10 mouse cellular contexts compared by ENCODE assay signal in the genomic region with DNA sequence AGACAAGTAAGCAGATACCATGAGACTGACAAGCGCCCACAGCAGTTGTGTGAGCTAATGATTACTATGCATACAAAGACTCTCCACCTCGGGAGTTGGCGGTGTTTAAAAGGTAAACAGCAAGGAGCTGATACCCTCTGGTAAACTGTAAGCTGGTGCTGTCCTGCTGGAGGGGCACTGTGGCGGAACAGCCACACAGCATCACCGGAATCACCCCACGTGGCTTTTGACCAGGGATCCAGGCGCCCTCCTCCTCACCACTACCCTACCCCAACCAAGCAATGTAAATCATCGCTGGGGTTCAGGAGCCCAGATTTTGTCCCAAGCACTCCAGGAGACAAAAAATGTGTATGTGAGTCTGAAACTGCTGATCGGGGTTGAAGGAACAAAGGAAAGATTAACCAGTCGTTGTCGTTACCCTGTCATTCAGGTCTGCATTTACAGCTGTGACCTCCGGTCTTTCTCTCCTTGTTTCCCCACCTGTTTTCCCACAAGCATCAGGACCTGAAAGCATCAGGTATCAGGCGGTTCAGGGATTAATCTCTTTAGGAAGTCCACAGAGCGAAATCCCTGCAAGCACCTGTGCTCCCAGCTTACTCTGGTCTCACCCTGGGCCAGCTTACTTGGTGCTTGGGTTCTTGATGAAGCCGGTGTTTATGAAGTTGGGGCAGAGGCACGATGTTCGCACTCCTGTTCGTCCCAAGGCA. TPM values are rescaled to one million over a fixed set of nuclear protein-coding genes. Genes with fewer than 3 reads are reported as not detected.
A peak's percentile ranks its signal among the peaks of the same experiment; 100 is the strongest.
DNase-seq lines count a peak whose midpoint lies in the region; ATAC-seq and TF ChIP-seq lines count a peak whose summit lies in the region.
"Had no signal": no experiment of that assay in that cellular context is flagged by ENCODE, and none has a peak within 500 bp of the region (broad histone marks: within the 10 kb centered on the region; RNA-seq: fewer than 3 reads in every experiment).

No protein-coding gene starts in this region.

- no peaks in the 10 kb centered on the region for H3K9me3 ChIP-seq in lung, embryonic 16.5 days (ENCODE audit: control insufficient read depth, low read length)
- H3K9me3 ChIP-seq in forebrain, postnatal 0 days (ENCODE audit: low read length) = no peaks in the 10 kb centered on the region
- no peaks in the 10 kb centered on the region for H3K9me3 ChIP-seq in liver, postnatal 0 days (ENCODE audit: low read length)

- H3K4me1 ChIP-seq in lung, embryonic 16.5 days (replicated peaks; ENCODE audit: control insufficient read depth, insufficient read depth, low read length) = peaks cover 5% of the 10 kb centered on the region; the same call in 1 of the 2 replicates
- H3K4me1 ChIP-seq in forebrain, postnatal 0 days (ENCODE audit: insufficient read depth) = no peaks in the 10 kb centered on the region
- 0 out of 2 replicates have a peak, but pooled peaks cover 5% of the 10 kb centered on the region for H3K4me1 ChIP-seq in liver, postnatal 0 days (ENCODE audit: insufficient read depth)

- H3K36me3 ChIP-seq in lung, embryonic 16.5 days (ENCODE audit: control insufficient read depth, insufficient read depth, low read length) = peaks cover 8% of the 10 kb centered on the region; the same call in 1 of the 2 replicates
- H3K36me3 ChIP-seq in forebrain, postnatal 0 days (ENCODE audit: insufficient read depth) = no peaks in the 10 kb centered on the region
- H3K36me3 ChIP-seq in liver, postnatal 0 days (replicated peaks; ENCODE audit: insufficient read depth, low read length) = peaks cover 36% of the 10 kb centered on the region

- H3K4me2 ChIP-seq in lung, embryonic 16.5 days (ENCODE audit: low read depth, low read length) = peak overlapping the region; percentile 4; the same call in 1 of the 2 replicates
- peak overlapping the region; percentile 25; the same call in 1 of the 2 replicates for H3K4me2 ChIP-seq in forebrain, postnatal 0 days (ENCODE audit: low read depth)
- H3K4me2 ChIP-seq in liver, postnatal 0 days (ENCODE audit: low read depth, low read length) = no peak overlapping the region

- ATAC-seq in lung, embryonic 16.5 days (ENCODE audit: low read depth) = 0 out of 2 replicates have a peak, but pooled peaks have one; percentile 31
- no peak for ATAC-seq in forebrain, postnatal 0 days
- peak; percentile 64 for ATAC-seq in liver, postnatal 0 days

- no peak for TF ChIP-seq EP300 in liver, postnatal 0 days (IDR thresholded peaks at IDR 0.05; ENCODE audit: low read depth)

- no peaks in the 10 kb centered on the region for H3K27me3 ChIP-seq in lung, embryonic 16.5 days (ENCODE audit: control insufficient read depth, insufficient read depth, low read depth, low read length)
- H3K27me3 ChIP-seq in forebrain, postnatal 0 days (ENCODE audit: insufficient read depth, low read length) = no peaks in the 10 kb centered on the region
- no peaks in the 10 kb centered on the region for H3K27me3 ChIP-seq in liver, postnatal 0 days (ENCODE audit: insufficient read depth, low read length)

- H3K9ac ChIP-seq in lung, embryonic 16.5 days (ENCODE audit: low read length) = no peak overlapping the region
- H3K9ac ChIP-seq in forebrain, postnatal 0 days = peak overlapping the region; percentile 18; the same call in 1 of the 2 replicates
- no peak overlapping the region for H3K9ac ChIP-seq in liver, postnatal 0 days (replicated peaks)

- no peak overlapping the region for H3K27ac ChIP-seq in lung, embryonic 16.5 days (ENCODE audit: low read length)
- H3K27ac ChIP-seq in forebrain, postnatal 0 days (ENCODE audit: low read depth, low read length) = no peak overlapping the region
- H3K27ac ChIP-seq in liver, postnatal 0 days (ENCODE audit: low read depth) = peak overlapping the region; percentile 57

- 39% methylated on average over 18 of the region's 18 CpGs for WGBS in lung, embryonic 16.5 days
- WGBS in forebrain, postnatal 0 days = 18% methylated on average over 18 of the region's 18 CpGs
- 62% methylated on average over 18 of the region's 18 CpGs for WGBS in liver, postnatal 0 days (ENCODE audit: insufficient replicate concordance)

- no peak for DNase-seq in lung, postnatal 14 days
- DNase-seq in forebrain, postnatal 0 days = no peak
- no peak for DNase-seq in liver, postnatal 0 days
- DNase-seq in yolk sac, embryonic 10.5 days (ENCODE audit: low spot score) = peak; percentile 84
- no peak for DNase-seq in adrenal gland, postnatal 10 days
- no peak for DNase-seq in adrenal gland, postnatal 25 days
- no peak for DNase-seq in Muller cell, postnatal 12 days (ENCODE audit: inconsistent ontology term)

- no peak for TF ChIP-seq CTCF in forebrain, postnatal 0 days (IDR thresholded peaks at IDR 0.05; ENCODE audit: low read depth)
- TF ChIP-seq CTCF in liver, postnatal 0 days (IDR thresholded peaks at IDR 0.05; ENCODE audit: low read depth) = no peak

- no peak overlapping the region for H3K4me3 ChIP-seq in lung, embryonic 16.5 days (ENCODE audit: low read length)
- no peak overlapping the region for H3K4me3 ChIP-seq in forebrain, postnatal 0 days (ENCODE audit: low read depth, low read length)
- no peak overlapping the region for H3K4me3 ChIP-seq in liver, postnatal 0 days (ENCODE audit: low read depth, low read length)
- H3K4me3 ChIP-seq: erythroblast, embryonic 14.5 days had no signal

RNA-seq across cellular contexts. Expression of gene Hsd17b11, which starts 19.0 kb away (rescaled TPM):
- polyA plus RNA-seq in lung, embryonic 16.5 days (2015; fragmentation: Nextera tagmentation; extraction: Ambion mirVana) = 5.3 and 6.2 TPM in 2 replicates
- 10.9 and 15.8 TPM in 2 replicates for total RNA-seq in forebrain, postnatal 0 days (2014; rRNA removed)
- polyA plus RNA-seq in forebrain, postnatal 0 days (2015; fragmentation: Nextera tagmentation; extraction: Ambion mirVana) = 3.2 and 4.6 TPM in 2 replicates
- 26.7 and 27.1 TPM in 2 replicates for polyA plus RNA-seq in liver, postnatal 0 days (2015; fragmentation: Nextera tagmentation; extraction: Ambion mirVana)
- 10 to 100 TPM; 58.6 to 77.1 TPM for total RNA-seq in adrenal gland, postnatal 10 days (2021)
- total RNA-seq in adrenal gland, postnatal 25 days (2021) = 61.3 and 83.2 TPM in 2 replicates

RNA-seq across cellular contexts. Expression of gene Hsd17b13, which starts 25.5 kb away (rescaled TPM):
- 0.19 and 0.91 TPM in 2 replicates for polyA plus RNA-seq in lung, embryonic 16.5 days (2015; fragmentation: Nextera tagmentation; extraction: Ambion mirVana)
- total RNA-seq in forebrain, postnatal 0 days (2014; rRNA removed) = not detected in 2 replicates
- 0.16 and 0.21 TPM in 2 replicates for polyA plus RNA-seq in forebrain, postnatal 0 days (2015; fragmentation: Nextera tagmentation; extraction: Ambion mirVana)
- polyA plus RNA-seq in liver, postnatal 0 days (2015; fragmentation: Nextera tagmentation; extraction: Ambion mirVana) = 459 and 502 TPM in 2 replicates
- total RNA-seq in adrenal gland, postnatal 10 days (2021) = 100 to 1,000 TPM in 1 of 2 experiments, 10 to 100 TPM in 1; 59.3 to 169 TPM
- total RNA-seq in adrenal gland, postnatal 25 days (2021) = 4.3 TPM in 1 of 2 replicates, not detected in the other
- total RNA-seq: hematopoietic stem cell, adult 5-6 weeks had no signal
- polyA plus RNA-seq: erythroblast, embryonic 14.5 days had no signal

RNA-seq across cellular contexts. Expression of gene Nudt9, which starts 43.4 kb away (rescaled TPM):
- polyA plus RNA-seq in lung, embryonic 16.5 days (2015; fragmentation: Nextera tagmentation; extraction: Ambion mirVana) = 58.6 and 60.8 TPM in 2 replicates
- 50.3 and 55.3 TPM in 2 replicates for total RNA-seq in forebrain, postnatal 0 days (2014; rRNA removed)
- polyA plus RNA-seq in forebrain, postnatal 0 days (2015; fragmentation: Nextera tagmentation; extraction: Ambion mirVana) = 72.4 and 73.8 TPM in 2 replicates
- polyA plus RNA-seq in liver, postnatal 0 days (2015; fragmentation: Nextera tagmentation; extraction: Ambion mirVana) = 48.5 and 48.7 TPM in 2 replicates
- total RNA-seq in adrenal gland, postnatal 10 days (2021) = 10 to 100 TPM; 52.0 to 53.2 TPM
- 53.6 and 62.9 TPM in 2 replicates for total RNA-seq in adrenal gland, postnatal 25 days (2021)

Comparison
In these comparisons a context has a peak if more than half of its experiments do, and no peak if none do; other contexts are left out.
1. RNA of gene Hsd17b13, which starts 25.5 kb away (total RNA-seq): 59.3 to 169 TPM in adrenal gland, postnatal 10 days; 4.3 TPM in adrenal gland, postnatal 25 days and not detected in forebrain, postnatal 0 days; every median in the first group is over 10 times any median in the second.